Mouse (Mus musculus): ENCODE data around the gene Olfr1364. TPM values are rescaled to one million over a fixed set of nuclear protein-coding genes. Genes with fewer than 3 reads are reported as not detected.

Olfr1364 gene
- polyA plus RNA-seq, 1 experiment from 2014 or later: not detected

Other genes with a start within 250 kb of the Olfr1364 start
- not detected in 2 replicates for gene Olfr1367, start 234.8 kb downstream of the Olfr1364 start, polyA plus RNA-seq (2016; fragmentation: Nextera tagmentation; extraction: Ambion mirVana)
- gene Zscan12, start 218.9 kb downstream of the Olfr1364 start, polyA plus RNA-seq (2016; fragmentation: Nextera tagmentation; extraction: Ambion mirVana): 16.4 and 17.1 TPM in 2 replicates
- 103 and 105 TPM in 2 replicates for gene Zkscan3, start 179.0 kb downstream of the Olfr1364 start, polyA plus RNA-seq (2016; fragmentation: Nextera tagmentation; extraction: Ambion mirVana)
- gene Pgbd1, start 140.7 kb downstream of the Olfr1364 start, polyA plus RNA-seq (2016; fragmentation: Nextera tagmentation; extraction: Ambion mirVana): 5.0 TPM in 2 replicates
- gene Zscan26, start 128.0 kb downstream of the Olfr1364 start, polyA plus RNA-seq (2016; fragmentation: Nextera tagmentation; extraction: Ambion mirVana): 31.8 and 36.0 TPM in 2 replicates
- 2.1 TPM in 2 replicates for gene Nkapl, start 113.2 kb downstream of the Olfr1364 start, polyA plus RNA-seq (2016; fragmentation: Nextera tagmentation; extraction: Ambion mirVana)
- 3.6 and 4.1 TPM in 2 replicates for gene Zkscan4, start 102.9 kb downstream of the Olfr1364 start, polyA plus RNA-seq (2016; fragmentation: Nextera tagmentation; extraction: Ambion mirVana)
- not detected in 2 replicates for gene Gm10065, start 102.3 kb downstream of the Olfr1364 start, polyA plus RNA-seq (2016; fragmentation: Nextera tagmentation; extraction: Ambion mirVana)
- 0.42 and 0.48 TPM in 2 replicates for gene AK157302, start 86.5 kb downstream of the Olfr1364 start, polyA plus RNA-seq (2016; fragmentation: Nextera tagmentation; extraction: Ambion mirVana)
- gene Gm11273, start 80.3 kb downstream of the Olfr1364 start, polyA plus RNA-seq (2016; fragmentation: Nextera tagmentation; extraction: Ambion mirVana): 4.7 and 4.8 TPM in 2 replicates
- 8.4 and 8.7 TPM in 2 replicates for gene Zkscan8, start 50.6 kb downstream of the Olfr1364 start, polyA plus RNA-seq (2016; fragmentation: Nextera tagmentation; extraction: Ambion mirVana)
- gene Olfr1366, start 39.0 kb downstream of the Olfr1364 start, polyA plus RNA-seq (2016; fragmentation: Nextera tagmentation; extraction: Ambion mirVana): 0.12 and 0.18 TPM in 2 replicates
- 0.05 TPM in 1 of 2 replicates, not detected in the other for gene Olfr1535, start 21.9 kb downstream of the Olfr1364 start, polyA plus RNA-seq (2016; fragmentation: Nextera tagmentation; extraction: Ambion mirVana)
- not detected in 2 replicates for gene Olfr1362, start 32.3 kb upstream of the Olfr1364 start, polyA plus RNA-seq (2016; fragmentation: Nextera tagmentation; extraction: Ambion mirVana)
- not detected in 2 replicates for gene Olfr11, start 60.8 kb upstream of the Olfr1364 start, polyA plus RNA-seq (2016; fragmentation: Nextera tagmentation; extraction: Ambion mirVana)
- gene Olfr1361, start 81.6 kb upstream of the Olfr1364 start, polyA plus RNA-seq (2016; fragmentation: Nextera tagmentation; extraction: Ambion mirVana): not detected in 2 replicates
- not detected in 2 replicates for gene Olfr1360, start 95.6 kb upstream of the Olfr1364 start, polyA plus RNA-seq (2016; fragmentation: Nextera tagmentation; extraction: Ambion mirVana)
- gene Olfr1359, start 116.4 kb upstream of the Olfr1364 start, polyA plus RNA-seq (2016; fragmentation: Nextera tagmentation; extraction: Ambion mirVana): not detected in 2 replicates
- gene Hist1h2bl, start 134.4 kb upstream of the Olfr1364 start, polyA plus RNA-seq (2016; fragmentation: Nextera tagmentation; extraction: Ambion mirVana): 4.6 and 6.2 TPM in 2 replicates
- 55.1 and 62.4 TPM in 2 replicates for gene Hist1h2ai, start 134.7 kb upstream of the Olfr1364 start, polyA plus RNA-seq (2016; fragmentation: Nextera tagmentation; extraction: Ambion mirVana)
- 16.0 and 36.8 TPM in 2 replicates for gene Hist1h3h, start 135.9 kb upstream of the Olfr1364 start, polyA plus RNA-seq (2016; fragmentation: Nextera tagmentation; extraction: Ambion mirVana)
- 8.4 and 8.9 TPM in 2 replicates for gene Hist1h2bm, start 140.3 kb upstream of the Olfr1364 start, polyA plus RNA-seq (2016; fragmentation: Nextera tagmentation; extraction: Ambion mirVana)
- gene Hist1h4j, start 153.3 kb upstream of the Olfr1364 start, polyA plus RNA-seq (2016; fragmentation: Nextera tagmentation; extraction: Ambion mirVana): 0.88 and 0.99 TPM in 2 replicates
- gene Hist1h4k, start 168.7 kb upstream of the Olfr1364 start, polyA plus RNA-seq (2016; fragmentation: Nextera tagmentation; extraction: Ambion mirVana): 5.4 and 11.3 TPM in 2 replicates
- 51.3 and 71.5 TPM in 2 replicates for gene Hist1h2ak, start 172.1 kb upstream of the Olfr1364 start, polyA plus RNA-seq (2016; fragmentation: Nextera tagmentation; extraction: Ambion mirVana)
- gene Hist1h2bn, start 172.4 kb upstream of the Olfr1364 start, polyA plus RNA-seq (2016; fragmentation: Nextera tagmentation; extraction: Ambion mirVana): 8.0 and 9.8 TPM in 2 replicates
- gene Hist1h1b, start 198.9 kb upstream of the Olfr1364 start, polyA plus RNA-seq (2016; fragmentation: Nextera tagmentation; extraction: Ambion mirVana): 40.4 and 49.4 TPM in 2 replicates
- gene Hist1h3i, start 201.6 kb upstream of the Olfr1364 start, polyA plus RNA-seq (2016; fragmentation: Nextera tagmentation; extraction: Ambion mirVana): 163 and 202 TPM in 2 replicates
- gene Hist1h2an, start 205.5 kb upstream of the Olfr1364 start, polyA plus RNA-seq (2016; fragmentation: Nextera tagmentation; extraction: Ambion mirVana): 16.8 and 19.0 TPM in 2 replicates
- gene Hist1h2bp, start 205.7 kb upstream of the Olfr1364 start, polyA plus RNA-seq (2016; fragmentation: Nextera tagmentation; extraction: Ambion mirVana): 1.5 and 3.9 TPM in 2 replicates
- gene Hist1h2bq, start 228.4 kb upstream of the Olfr1364 start, polyA plus RNA-seq (2016; fragmentation: Nextera tagmentation; extraction: Ambion mirVana): 36.6 and 45.0 TPM in 2 replicates
- not detected in 2 replicates for gene Hist1h2ao, start 228.7 kb upstream of the Olfr1364 start, polyA plus RNA-seq (2016; fragmentation: Nextera tagmentation; extraction: Ambion mirVana)
- gene Hist1h4m, start 230.0 kb upstream of the Olfr1364 start, polyA plus RNA-seq (2016; fragmentation: Nextera tagmentation; extraction: Ambion mirVana): not detected in 2 replicates

All from limb, embryonic 12.5 days (tissue).